Mouse (Mus musculus): ENCODE measurements around the gene Myl7.

The Myl7 gene

DNA sequence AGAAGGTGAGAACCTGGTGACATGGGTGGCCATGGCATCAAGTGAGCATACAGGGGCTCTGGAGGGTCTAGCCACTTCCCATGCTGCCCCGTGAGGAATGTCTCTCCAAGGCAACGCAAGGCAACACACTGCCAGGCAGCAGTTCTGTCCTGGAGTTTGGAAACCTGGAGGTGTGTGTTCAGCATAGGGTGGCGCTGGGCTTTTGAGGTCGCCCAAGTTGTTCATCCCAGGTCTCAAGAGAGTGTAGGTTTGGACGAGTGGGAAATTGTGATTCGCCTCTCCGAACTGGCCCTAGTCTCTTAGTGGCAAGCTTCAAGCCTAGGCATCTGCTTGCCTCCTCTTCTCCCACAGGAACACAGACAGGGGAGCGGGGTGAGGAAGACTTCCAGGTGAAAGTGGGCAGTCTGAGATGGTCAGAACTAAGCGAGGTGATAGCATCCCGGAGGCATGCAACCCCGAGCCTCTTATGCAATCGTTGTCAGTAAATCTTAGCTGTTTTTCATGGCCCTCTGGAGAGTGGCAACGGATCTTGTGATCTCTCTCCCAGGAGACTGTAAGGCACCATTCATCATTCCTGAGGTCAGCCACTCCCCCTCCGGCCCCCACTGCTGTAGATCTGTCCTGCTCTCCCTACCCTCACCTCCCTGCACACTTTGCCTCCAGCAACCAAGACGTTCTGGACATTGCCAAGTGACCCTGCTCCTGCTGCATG, 36.0 kb downstream of the Myl7 start:
- peak; percentile 51 for DNase-seq (ENCODE audit: low spot score)

DNA sequence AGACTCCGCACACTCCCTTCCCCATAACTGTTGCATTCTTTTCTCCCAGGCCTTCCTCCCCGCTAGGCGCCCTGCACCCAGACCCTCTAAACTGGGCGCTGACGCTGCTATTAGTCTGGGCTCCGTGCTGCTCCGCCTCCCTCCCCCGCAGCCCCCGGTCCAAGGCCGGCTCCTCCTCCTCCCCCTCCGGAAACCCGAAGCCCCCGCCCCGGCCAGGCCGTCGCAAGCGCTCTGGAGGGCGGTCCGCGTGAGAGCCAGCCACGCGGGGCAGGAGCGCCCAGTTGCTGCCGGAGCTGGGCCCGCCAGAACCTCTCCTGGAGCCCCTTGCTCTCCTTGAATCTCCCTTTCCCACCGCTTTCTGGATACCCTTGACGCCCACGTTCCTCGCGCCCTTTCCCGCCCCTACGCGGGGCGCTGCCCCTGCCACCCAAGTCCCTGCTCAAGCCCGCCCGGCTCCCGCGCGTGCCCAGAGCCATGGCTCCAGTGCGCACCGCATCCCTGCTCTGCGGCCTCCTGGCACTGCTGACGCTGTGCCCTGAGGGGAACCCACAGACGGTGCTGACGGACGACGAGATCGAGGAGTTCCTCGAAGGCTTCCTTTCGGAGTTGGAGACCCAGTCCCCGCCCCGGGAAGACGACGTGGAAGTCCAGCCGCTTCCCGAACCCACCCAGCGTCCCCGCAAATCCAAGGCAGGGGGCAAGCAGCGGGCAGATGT, 36.7 kb downstream of the Myl7 start, which contains the start of gene Aebp1:
TSS of gene Aebp1 (plus strand) at position 270 of the 716 bp plus-strand sequence.
- DNase-seq (ENCODE audit: low spot score), result peak; percentile 47

DNA sequence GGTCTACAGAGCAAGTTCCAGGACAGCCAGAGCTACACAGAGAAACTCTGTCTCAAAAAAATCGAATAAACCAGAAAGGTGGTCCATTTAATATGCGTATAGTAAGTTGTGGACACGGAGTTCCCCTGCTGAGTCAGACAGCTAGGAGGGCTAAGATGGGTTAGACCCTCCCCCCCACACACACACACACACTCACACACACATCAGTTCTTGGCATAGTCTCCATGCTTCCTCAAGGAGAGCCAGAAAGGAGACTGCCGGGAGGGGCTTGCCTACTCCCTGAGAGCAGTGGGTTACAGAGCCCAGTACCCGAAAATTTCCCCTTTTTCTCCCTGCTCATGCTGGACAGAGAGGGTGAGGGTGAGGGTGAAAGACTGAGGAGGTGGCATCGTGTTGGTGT, 37.9 kb downstream of the Myl7 start:
- no peak for DNase-seq (ENCODE audit: low spot score)

DNA sequence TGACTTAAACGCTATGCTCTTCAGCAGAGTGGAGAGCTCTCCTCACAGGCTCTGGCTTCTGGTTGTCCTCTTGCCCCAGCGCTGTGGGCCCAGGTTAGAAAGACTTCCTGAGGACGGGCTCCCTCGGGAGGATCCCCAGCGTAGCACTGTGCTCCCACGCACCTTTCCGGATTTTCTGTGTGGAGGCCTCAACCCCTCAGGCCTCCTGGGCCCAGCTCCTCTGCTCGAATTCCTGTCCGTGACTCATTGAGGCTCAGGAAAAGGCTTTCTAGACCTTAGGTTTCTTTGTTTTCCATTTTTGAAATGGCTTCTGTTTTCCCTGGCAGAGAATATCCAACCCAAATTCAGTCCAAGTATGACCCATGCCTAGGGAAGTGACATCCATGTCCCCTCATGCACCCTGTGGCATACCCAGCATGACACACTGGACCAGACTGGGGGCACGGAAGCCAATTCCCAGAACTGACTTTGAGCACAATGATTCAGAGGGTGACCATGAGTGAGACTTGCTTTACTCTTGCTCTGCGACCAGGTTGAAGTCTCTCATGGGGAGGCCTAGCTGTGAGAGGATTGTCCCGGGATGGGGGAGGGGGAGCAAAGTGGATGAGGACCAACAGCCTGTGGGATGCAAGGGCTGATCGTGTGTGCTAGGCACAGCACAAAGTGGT, 38.6 kb downstream of the Myl7 start:
- DNase-seq (ENCODE audit: low spot score), result no peak

DNA sequence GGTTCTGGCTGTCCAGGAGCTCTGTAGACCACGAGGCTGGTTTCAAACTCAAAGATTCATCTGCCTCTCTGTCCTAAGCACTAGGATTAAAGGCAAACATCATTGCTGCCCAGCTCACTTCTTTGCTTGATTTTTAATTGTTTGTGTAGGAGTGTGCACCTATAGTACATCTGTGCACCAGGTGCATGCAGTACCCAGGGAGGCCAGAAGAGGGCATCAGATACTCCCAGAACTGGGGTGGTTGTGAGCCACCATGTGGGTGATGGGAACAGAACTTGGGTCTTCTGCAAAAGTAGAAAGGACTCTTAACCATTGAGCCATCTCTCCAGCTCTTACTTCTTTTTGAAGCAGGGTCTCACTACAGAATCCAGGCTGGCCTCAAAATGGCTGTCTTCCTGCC, 39.9 kb downstream of the Myl7 start:
- no peak for DNase-seq (ENCODE audit: low spot score)

DNA sequence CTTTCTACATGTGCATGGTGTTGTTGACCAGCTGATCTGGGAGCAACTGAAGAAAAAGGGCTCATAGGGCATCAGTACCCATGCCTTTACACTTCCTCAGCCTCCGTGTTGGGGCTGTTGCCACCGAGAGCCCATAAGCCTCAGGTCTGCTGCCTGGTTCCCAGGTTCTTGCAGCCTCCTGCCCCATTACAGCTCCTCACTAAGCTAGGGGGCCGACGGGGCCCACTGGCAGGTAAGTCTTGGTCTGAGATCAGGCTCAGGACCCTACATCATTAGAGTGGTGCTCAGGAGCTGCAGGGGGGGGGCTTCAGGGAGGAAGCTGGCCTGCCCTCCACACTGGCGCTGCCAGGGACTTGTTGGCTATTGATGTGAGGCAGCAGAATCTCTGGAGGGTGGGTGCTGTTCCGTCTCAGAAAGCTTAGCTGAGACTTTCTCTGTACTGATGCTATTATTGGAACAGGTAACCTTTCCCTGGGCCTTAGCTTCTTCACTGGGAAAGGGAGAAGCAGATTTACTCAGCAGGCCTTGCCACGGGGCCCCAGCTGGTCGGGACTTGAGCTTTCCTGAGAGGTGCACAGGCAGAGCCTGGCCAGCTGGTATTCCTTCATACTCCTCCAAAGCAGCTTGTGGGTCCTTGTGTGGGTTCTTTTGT, 42.0 kb downstream of the Myl7 start:
- DNase-seq (ENCODE audit: low spot score), result no peak

DNA sequence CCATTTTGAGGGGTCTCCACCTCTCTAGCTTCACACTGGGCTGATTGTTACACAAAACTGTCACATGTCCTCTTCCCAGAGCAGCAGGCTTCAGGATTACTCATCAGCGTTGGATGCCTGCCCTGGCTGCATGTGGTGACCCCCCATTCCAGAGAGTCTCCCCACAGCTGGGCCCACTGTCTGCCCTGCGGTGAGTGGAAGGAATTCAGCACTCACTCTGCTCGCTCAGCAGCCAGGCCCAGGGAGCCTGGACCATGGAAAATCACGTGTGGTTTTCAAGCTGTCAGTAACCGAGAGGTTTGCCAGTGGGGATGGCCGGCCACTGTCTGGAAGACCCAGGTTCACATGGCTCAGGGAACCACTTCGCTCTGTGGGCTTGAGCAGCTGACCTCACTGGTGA, 42.7 kb downstream of the Myl7 start:
- DNase-seq (ENCODE audit: low spot score), result no peak

DNA sequence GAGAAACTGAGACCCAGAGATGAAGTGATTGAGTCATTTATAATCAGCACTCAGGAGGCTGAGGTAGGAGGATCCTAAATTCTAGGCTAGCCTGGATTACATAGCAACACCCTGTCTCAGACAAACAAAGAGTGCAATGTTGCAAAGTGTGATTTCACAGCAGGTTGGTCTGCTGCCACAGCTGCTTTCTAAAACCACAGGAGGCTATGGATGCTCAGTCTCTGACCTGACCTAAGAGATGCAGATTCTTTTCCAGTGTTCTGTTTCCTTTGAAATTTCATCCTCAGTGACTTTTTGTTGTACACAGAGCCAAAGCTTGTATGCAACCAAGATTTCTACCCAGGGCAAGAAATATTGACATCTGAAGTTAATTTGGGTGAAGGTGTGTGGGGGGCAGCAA, 43.1 kb downstream of the Myl7 start:
- no peak for DNase-seq (ENCODE audit: low spot score)

DNA sequence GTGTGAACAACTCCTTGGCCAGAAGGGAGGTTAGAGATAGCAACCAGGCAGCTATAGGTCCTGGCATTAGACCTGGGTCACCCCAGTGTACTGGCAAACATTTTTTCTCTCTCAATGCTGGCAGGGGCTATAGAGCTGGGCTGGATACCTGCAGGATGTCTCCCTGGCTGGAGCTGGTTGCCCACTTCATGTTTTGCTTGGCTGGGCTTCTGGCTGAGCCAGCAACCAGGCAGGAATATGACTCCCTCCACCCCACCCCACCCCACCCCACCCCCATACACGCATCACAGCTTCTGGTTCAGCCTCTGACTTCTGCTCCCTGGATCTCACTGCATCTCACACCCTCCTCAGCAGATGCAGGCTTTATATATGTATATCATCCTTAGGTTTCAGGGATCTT, 46.3 kb downstream of the Myl7 start:
- DNase-seq (ENCODE audit: low spot score), result no peak

DNA sequence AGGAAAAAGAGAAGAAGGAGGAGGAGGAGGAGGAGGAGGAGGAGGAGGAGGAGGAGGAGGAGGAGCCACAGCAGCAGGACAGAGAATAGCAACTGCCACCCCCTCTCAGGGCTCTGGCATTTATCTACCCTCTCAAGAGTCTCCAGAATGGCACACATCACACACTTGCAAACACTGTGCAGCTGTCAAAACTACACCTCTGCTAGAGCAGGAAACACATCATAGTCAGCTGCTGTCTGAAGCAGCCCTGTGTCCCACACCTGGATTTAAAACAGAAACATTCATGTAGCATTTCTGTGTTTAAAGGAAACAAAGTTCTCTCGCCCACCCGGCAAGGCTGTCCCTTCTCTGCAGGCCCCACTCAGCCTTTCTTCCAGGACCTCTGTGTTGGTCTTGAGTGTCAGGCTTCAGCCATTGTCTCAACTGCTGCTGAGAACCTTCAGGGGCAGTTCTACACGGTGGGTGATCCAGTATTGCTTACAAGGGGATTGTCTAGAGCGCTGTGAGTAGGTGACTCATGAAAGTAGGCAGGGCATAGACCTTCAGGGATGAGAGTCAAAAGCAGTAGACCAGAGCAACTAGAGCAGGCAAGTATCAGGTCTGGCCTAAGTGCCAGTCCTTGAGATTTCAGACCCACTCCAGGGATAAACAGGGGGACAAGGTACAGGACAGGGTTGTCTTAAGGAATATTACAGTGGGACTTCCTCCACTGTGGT, 47.4 kb downstream of the Myl7 start:
- no peak for DNase-seq (ENCODE audit: low spot score)

DNA sequence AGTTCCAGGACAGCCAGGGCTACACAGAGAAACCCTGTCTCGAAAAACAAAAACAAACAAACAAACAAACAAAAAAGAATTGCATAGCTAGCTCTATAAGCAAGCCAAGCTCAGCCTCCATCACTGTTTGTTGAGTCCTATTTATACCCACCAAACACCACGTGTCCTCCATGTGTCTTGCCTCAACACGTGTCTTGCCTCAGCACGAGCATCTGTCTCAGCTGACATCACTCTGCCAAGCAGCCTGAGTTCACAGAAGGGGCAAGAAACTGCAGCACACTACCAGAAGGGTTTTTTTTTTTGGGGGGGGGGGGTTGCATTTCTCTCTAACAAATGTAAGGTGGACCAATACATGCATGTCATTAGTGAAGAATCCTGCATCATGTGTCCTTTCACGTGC, 48.1 kb downstream of the Myl7 start:
- no peak for DNase-seq (ENCODE audit: low spot score)

DNA sequence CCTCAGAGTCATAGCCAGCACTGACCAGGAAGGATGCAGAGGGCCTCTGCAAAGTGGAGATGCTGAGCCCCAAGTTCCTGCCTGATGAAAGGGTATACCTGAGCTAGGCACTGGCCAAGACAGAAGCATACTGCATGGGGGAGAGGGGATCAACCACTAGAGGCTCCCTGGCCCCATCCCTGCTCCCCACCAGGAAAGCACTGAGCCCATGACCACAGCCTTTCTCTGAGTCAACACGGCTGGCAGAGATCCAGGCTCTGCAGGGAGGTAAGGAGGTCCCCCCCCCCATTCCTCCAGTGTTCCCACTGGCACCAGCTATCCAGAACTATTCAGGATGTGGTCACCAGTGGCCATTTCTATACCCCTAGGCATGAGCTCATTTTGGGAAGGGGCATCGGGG, 49.3 kb downstream of the Myl7 start:
- DNase-seq (ENCODE audit: low spot score), result no peak

DNA sequence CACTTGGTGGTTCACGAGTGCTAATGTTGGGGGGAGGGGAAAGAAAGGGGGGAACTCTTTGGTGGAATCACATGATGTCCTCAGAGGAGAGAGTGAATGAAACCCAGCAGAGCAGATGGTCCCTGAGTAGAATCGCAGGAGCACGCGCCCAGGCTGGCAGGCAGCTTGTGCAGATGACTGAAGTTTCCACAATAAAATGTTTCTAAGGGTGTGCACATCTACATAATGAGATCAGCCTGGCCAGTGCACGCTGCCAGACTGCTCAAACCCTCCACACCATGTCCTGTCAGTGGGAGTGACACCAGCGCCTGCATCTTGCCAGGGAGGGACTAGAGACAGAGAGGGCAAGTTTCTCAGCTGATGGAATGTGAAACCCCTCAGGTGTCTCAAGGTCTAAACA, 49.8 kb downstream of the Myl7 start:
- no peak for DNase-seq (ENCODE audit: low spot score)

DNA sequence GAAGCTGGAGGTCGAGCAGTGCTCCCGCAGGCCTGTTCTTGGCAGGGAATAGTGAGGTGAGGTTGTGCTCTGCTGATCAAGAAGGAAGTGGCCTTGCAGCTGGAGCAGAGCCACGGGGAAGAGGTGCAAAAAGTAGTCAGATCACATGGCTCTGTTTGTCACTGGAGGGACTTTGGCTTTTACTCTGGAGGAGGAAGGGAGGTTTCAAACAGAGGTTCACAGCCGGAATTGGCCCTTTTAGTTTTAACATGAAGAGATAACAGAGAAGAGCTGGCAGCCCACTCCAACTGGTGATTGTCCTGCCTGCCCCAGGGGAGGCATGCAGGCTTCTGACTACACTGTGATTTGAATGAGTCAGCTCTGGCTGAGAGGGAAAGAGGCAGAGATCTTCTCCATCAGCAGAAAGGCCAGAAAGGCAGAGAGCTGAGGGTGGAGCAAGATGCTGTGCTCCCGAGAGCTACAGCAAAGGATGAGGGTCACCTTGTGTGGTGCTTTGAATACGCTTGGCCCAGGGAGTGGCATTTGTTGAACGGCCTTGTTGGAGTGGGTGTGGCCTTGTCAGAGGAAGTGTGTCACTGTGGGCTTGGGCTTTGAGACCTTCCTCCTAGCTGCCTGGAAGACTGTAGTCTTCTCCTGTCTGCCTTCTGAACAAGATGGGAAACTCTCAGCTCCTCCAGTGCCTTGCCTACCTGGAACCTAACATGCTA, 51.8 kb downstream of the Myl7 start:
- no peak for DNase-seq (ENCODE audit: low spot score)
